Mouse (Mus musculus): ENCODE measurements around the gene Vmn1r218. TPM values are rescaled to one million over a fixed set of nuclear protein-coding genes. Genes with fewer than 3 reads are reported as not detected.
"Not testable (repeated sequence)": the region's sequence is repeated elsewhere in the genome, so short reads cannot be mapped to it uniquely, and the experiment has no call there.

Gene Vmn1r218
- polyA plus RNA-seq (2012; rRNA removed), result not detected in 2 replicates

- TF ChIP-seq CTCF (IDR thresholded peaks at IDR 0.05; ENCODE audit: insufficient read depth, low read length) (no peak), POLR2A (IDR thresholded peaks at IDR 0.05; ENCODE audit: borderline replicate concordance, extremely low read depth, low read depth, low read length) (no peak)
- WGBS, result 56% methylated on average over 3 of the region's 3 CpGs
Observed at GRCm38 (mm10) chr13:23133099-23133498, at the start of gene Vmn1r218. Vmn1r218 (plus strand) TSS chr13:23133155.

DNA sequence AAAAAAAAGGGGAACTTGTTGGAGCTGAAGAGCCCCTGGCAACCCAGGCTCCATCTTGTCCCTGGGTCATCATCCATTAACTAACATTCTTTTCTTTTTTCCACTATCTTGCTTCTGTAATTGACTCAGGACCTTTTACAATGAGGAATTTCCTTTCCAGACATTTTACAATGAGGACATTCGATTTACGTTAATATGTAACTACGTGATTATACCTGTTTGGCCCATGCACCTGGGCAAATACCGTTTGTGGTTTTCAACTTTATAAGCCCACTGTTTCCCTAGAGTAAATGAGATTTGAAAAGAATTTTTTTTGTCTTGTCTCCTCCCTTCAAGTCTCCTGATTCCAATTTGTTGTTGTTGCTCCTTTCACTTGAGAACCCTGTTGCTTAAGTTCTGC lies 38.6 kb upstream of the Vmn1r218 start:
- WGBS, result 78% methylated on average over 4 of the region's 4 CpGs
- no peak for DNase-seq
- Histone ChIP-seq H3K4me1 (ENCODE audit: control insufficient read depth, insufficient read depth, low read length) (no peaks in the 10 kb centered on the region), H3K4me3 (replicated peaks; ENCODE audit: extremely low read depth, low read depth, low read length) (no peak overlapping the region)
- TF ChIP-seq CTCF (IDR thresholded peaks at IDR 0.05; ENCODE audit: insufficient read depth, low read length), result no peak
- no peak for TF ChIP-seq POLR2A (IDR thresholded peaks at IDR 0.05; ENCODE audit: borderline replicate concordance, extremely low read depth, low read depth, low read length)

More at GRCm38 (mm10) chr13:23133099-23133498, at the start of gene Vmn1r218:
- no peak for DNase-seq
- Histone ChIP-seq H3K4me1 (ENCODE audit: control insufficient read depth, insufficient read depth, low read length) (no peaks in the 10 kb centered on the region), H3K4me3 (replicated peaks; ENCODE audit: extremely low read depth, low read depth, low read length) (no peak within 1 kb of the TSS)

DNA sequence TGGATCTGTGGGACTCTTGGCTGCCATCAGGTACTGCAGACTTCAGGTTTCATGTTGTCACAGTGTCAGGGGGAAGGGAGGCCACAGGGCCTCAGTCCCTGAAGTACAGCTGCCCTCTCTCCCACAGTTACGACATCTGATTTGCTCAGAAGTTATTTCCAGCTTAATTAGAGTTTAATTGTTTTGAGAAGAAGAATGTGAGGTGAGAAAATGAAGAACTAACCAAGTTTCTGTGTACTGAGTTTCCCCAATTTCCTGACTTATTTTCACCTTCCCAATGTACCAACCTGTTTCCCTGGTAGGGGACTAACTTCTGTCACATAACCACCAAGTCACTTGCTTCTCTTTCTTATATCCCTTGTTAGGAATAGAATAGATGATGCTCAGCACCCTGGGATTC lies 14.8 kb upstream of the Vmn1r218 start, which contains the start of gene Vmn1r217:
Vmn1r217 (minus strand) TSS at position 101 of the 400 bp plus-strand sequence.
- not testable (repeated sequence) for DNase-seq; H3K4me3 ChIP-seq (replicated peaks; ENCODE audit: extremely low read depth, low read depth, low read length); H3K4me1 ChIP-seq (ENCODE audit: control insufficient read depth, insufficient read depth, low read length)
- WGBS, result 74% methylated on average over 1 of the region's 1 CpGs

- TF ChIP-seq CTCF (IDR thresholded peaks at IDR 0.05; ENCODE audit: insufficient read depth, low read length) (no peak), POLR2A (IDR thresholded peaks at IDR 0.05; ENCODE audit: borderline replicate concordance, extremely low read depth, low read depth, low read length) (no peak)
- no peaks in the 10 kb centered on the region for H3K4me1 ChIP-seq (ENCODE audit: control insufficient read depth, insufficient read depth, low read length)
- no peak overlapping the region for H3K4me3 ChIP-seq (replicated peaks; ENCODE audit: extremely low read depth, low read depth, low read length)
- 76% methylated on average over 2 of the region's 2 CpGs for WGBS
- DNase-seq, result no peak
Observed at GRCm38 (mm10) chr13:23120611-23121010, 12.3 kb upstream of the Vmn1r218 start.

DNA sequence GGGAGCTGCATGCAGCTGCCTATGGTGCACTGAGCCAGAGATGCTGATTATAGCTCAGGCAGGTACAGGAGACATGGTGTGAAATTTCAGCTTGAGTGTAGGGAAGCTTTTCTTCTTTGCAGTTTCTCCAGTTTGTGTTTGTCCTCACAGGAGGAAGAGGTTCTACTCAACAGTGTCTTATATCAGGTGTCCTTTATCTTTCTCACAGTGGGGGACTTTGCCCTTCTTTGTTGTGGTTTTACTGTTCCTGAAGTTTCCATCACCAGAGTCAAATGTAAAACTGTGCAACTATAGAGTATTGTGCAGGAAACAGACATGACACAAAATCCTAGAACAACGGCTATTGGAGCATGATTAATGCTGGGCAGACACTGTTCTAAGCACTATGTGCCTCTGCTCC lies 546 bp downstream of the Vmn1r218 start:
- WGBS, result 53% methylated on average over 1 of the region's 1 CpGs

GRCm38 (mm10) chr13:23138880-23139279 lies 5.9 kb downstream of the Vmn1r218 start:
- DNase-seq, result no peak
- TF ChIP-seq CTCF (IDR thresholded peaks at IDR 0.05; ENCODE audit: insufficient read depth, low read length), result no peak
- no peak for TF ChIP-seq POLR2A (IDR thresholded peaks at IDR 0.05; ENCODE audit: borderline replicate concordance, extremely low read depth, low read depth, low read length)
- WGBS, result 81% methylated on average over 2 of the region's 2 CpGs
- H3K4me3 ChIP-seq (replicated peaks; ENCODE audit: extremely low read depth, low read depth, low read length), result no peak overlapping the region
- no peaks in the 10 kb centered on the region for H3K4me1 ChIP-seq (ENCODE audit: control insufficient read depth, insufficient read depth, low read length)

More for the DNA sequence above, 546 bp downstream of the Vmn1r218 start:
- Histone ChIP-seq H3K4me1 (ENCODE audit: control insufficient read depth, insufficient read depth, low read length) (no peaks in the 10 kb centered on the region), H3K4me3 (replicated peaks; ENCODE audit: extremely low read depth, low read depth, low read length) (no peak overlapping the region)
- TF ChIP-seq POLR2A (IDR thresholded peaks at IDR 0.05; ENCODE audit: borderline replicate concordance, extremely low read depth, low read depth, low read length), result no peak
- TF ChIP-seq CTCF (IDR thresholded peaks at IDR 0.05; ENCODE audit: insufficient read depth, low read length), result no peak
- DNase-seq, result no peak

DNA sequence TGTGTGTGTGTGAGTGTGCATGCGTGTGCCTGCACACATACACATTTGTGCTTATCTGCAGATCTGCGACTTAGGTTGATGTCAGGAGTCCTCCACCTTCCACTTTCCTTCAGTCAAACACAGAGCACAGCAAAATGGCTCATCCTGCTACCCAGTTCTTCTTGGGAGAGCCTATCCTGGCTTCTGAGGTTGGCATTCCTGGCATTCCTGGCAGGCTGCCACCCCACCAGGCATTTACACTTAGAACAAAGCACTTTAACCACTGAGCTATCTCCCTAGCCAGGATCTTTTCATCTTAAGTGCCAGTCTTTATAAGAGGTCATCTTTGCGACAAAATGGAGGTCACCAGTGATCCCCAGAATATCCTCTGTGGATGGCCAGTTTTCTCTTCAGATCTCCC lies 24.9 kb downstream of the Vmn1r218 start:
- Histone ChIP-seq H3K4me3 (replicated peaks; ENCODE audit: extremely low read depth, low read depth, low read length) (no peak overlapping the region), H3K4me1 (ENCODE audit: control insufficient read depth, insufficient read depth, low read length) (no peaks in the 10 kb centered on the region)
- DNase-seq, result no peak
- TF ChIP-seq POLR2A (IDR thresholded peaks at IDR 0.05; ENCODE audit: borderline replicate concordance, extremely low read depth, low read depth, low read length) (no peak), CTCF (IDR thresholded peaks at IDR 0.05; ENCODE audit: insufficient read depth, low read length) (no peak)
- 56% methylated on average over 3 of the region's 3 CpGs for WGBS

GRCm38 (mm10) chr13:23159012-23159411 lies 26.1 kb downstream of the Vmn1r218 start, which contains the start of gene Vmn1r219:
Vmn1r219 (plus strand) TSS chr13:23159312.
- Histone ChIP-seq H3K4me1 (ENCODE audit: control insufficient read depth, insufficient read depth, low read length) (no peaks in the 10 kb centered on the region), H3K4me3 (replicated peaks; ENCODE audit: extremely low read depth, low read depth, low read length) (no peak within 1 kb of the TSS)
- WGBS, result 65% methylated on average over 4 of the region's 4 CpGs
- TF ChIP-seq CTCF (IDR thresholded peaks at IDR 0.05; ENCODE audit: insufficient read depth, low read length) (no peak), POLR2A (IDR thresholded peaks at IDR 0.05; ENCODE audit: borderline replicate concordance, extremely low read depth, low read depth, low read length) (no peak)
- DNase-seq, result no peak

- H3K4me1 ChIP-seq (ENCODE audit: control insufficient read depth, insufficient read depth, low read length); DNase-seq; H3K4me3 ChIP-seq (replicated peaks; ENCODE audit: extremely low read depth, low read depth, low read length): not testable (repeated sequence)
- WGBS, result 63% methylated on average over 4 of the region's 4 CpGs
Observed at GRCm38 (mm10) chr13:23166471-23166870, 33.5 kb downstream of the Vmn1r218 start.

DNA sequence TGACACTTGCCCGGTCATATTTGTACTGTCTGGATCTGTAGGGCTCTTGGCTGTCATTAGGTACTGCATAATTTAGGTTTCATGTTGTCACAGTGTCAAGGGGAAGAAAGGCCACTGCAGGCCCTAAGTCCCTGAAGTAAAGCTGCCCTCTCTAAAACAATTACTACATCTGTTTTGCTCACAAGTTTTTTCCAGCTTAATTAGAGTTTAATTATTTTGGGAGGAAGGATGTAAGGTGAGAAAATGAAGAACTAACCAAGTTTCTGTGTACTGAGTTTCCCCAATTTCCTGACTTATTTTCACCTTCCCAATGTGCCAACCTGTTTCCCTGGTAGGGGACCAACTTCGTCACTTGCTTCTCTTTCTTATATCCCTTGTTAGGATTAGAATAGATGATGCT lies 54.9 kb downstream of the Vmn1r218 start, which contains the start of gene Vmn1r220:
Vmn1r220 (minus strand) TSS at position 101 of the 400 bp plus-strand sequence.
- DNase-seq, result no peak
- H3K4me3 ChIP-seq (replicated peaks; ENCODE audit: extremely low read depth, low read depth, low read length), result no peak within 1 kb of the TSS
- WGBS, result 84% methylated on average over 2 of the region's 2 CpGs
- no peaks in the 10 kb centered on the region for H3K4me1 ChIP-seq (ENCODE audit: control insufficient read depth, insufficient read depth, low read length)
- TF ChIP-seq POLR2A (IDR thresholded peaks at IDR 0.05; ENCODE audit: borderline replicate concordance, extremely low read depth, low read depth, low read length) (no peak), CTCF (IDR thresholded peaks at IDR 0.05; ENCODE audit: insufficient read depth, low read length) (no peak)

Other genes starting within 250 kb of the Vmn1r218 start
- not detected in 2 replicates for gene Vmn1r212, start 248.9 kb upstream of the Vmn1r218 start, polyA plus RNA-seq (2012; rRNA removed)
- gene Vmn1r213, start 125.5 kb upstream of the Vmn1r218 start, polyA plus RNA-seq (2012; rRNA removed), result not detected in 2 replicates
- not detected in 2 replicates for gene Vmn1r214, start 102.7 kb upstream of the Vmn1r218 start, polyA plus RNA-seq (2012; rRNA removed)
- gene Vmn1r215, start 65.1 kb upstream of the Vmn1r218 start, polyA plus RNA-seq (2012; rRNA removed), result not detected in 2 replicates
- not detected in 2 replicates for gene Vmn1r217, start 14.9 kb upstream of the Vmn1r218 start, polyA plus RNA-seq (2012; rRNA removed)
- not detected in 2 replicates for gene Vmn1r219, start 26.2 kb downstream of the Vmn1r218 start, polyA plus RNA-seq (2012; rRNA removed)
- gene Vmn1r220, start 54.8 kb downstream of the Vmn1r218 start, polyA plus RNA-seq (2012; rRNA removed), result not detected in 2 replicates
- gene Vmn1r221, start 81.0 kb downstream of the Vmn1r218 start, polyA plus RNA-seq (2012; rRNA removed), result not detected in 2 replicates
- not detected in 2 replicates for gene Vmn1r222, start 102.8 kb downstream of the Vmn1r218 start, polyA plus RNA-seq (2012; rRNA removed)
- gene Vmn1r223, start 114.0 kb downstream of the Vmn1r218 start, polyA plus RNA-seq (2012; rRNA removed), result not detected in 2 replicates
- gene Zfp322a, start 236.1 kb downstream of the Vmn1r218 start, polyA plus RNA-seq (2012; rRNA removed), result 1.4 and 2.4 TPM in 2 replicates